Comparison of ENCODE assay signal across 26 mouse cellular contexts in the genomic region with DNA sequence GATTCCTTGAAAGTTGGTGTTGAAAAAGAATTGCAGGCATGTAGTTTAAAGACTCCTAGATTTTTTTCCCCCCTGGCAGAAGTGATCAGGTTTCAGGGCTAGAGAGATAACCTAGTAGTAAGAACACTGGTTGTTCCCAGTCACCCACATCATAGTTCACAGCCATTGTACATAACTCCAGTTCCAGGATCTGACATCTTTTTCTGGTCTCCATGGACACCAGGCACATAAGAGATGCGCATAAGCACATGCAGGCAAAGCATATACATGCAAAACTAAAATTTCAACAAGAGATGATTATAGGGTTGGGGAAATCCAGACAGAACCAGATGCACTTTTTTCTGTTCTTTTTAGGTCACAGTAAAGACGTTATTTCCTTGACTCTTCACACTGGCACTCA. TPM values are rescaled to one million over a fixed set of nuclear protein-coding genes. Genes with fewer than 3 reads are reported as not detected.
DNase-seq lines count a peak whose midpoint lies in the region; ATAC-seq and TF ChIP-seq lines count a peak whose summit lies in the region.
"Had no signal": no experiment of that assay in that cellular context is flagged by ENCODE, and none has a peak within 500 bp of the region (broad histone marks: within the 10 kb centered on the region; RNA-seq: fewer than 3 reads in every experiment).

No protein-coding gene starts in this region.

- ATAC-seq in frontal cortex, adult (ENCODE audit: low TSS enrichment), result peak; percentile 82
- ATAC-seq: forebrain, embryonic 14.5 days; hindbrain, embryonic 16.5 days; intestine, embryonic 15.5 days had no signal

- H3K9me3 ChIP-seq in heart, embryonic 10.5 days, result no peaks in the 10 kb centered on the region
- no peaks in the 10 kb centered on the region for H3K9me3 ChIP-seq in CH12.LX (replicated peaks; ENCODE audit: low read length)
- H3K9me3 ChIP-seq: forebrain, embryonic 10.5 days; heart, embryonic 15.5 days; hindbrain, embryonic 10.5 days; hindbrain, embryonic 13.5 days; intestine, embryonic 15.5 days had no signal

- TF ChIP-seq CTCF in layer of hippocampus, adult 2 months (conservative IDR thresholded peaks at IDR 0.05), result no peak
- no peak for TF ChIP-seq CTCF in CH12.LX (conservative IDR thresholded peaks at IDR 0.05 in 1 of 2, IDR thresholded peaks at IDR 0.05 in 1 of 2; ENCODE audit: low read depth in 2 of 2, low read length in 2 of 2)

- H3K4me2 ChIP-seq in CH12.LX (ENCODE audit: insufficient read depth, low read depth, poor library complexity, severe bottlenecking), result no peak overlapping the region
- H3K4me2 ChIP-seq: hindbrain, embryonic 13.5 days; intestine, embryonic 15.5 days had no signal

- no peak for TF ChIP-seq RAD21 in CH12.LX (IDR thresholded peaks at IDR 0.05; ENCODE audit: low read depth, low read length)

- H3K4me1 ChIP-seq in heart, embryonic 10.5 days, result peaks cover 22% of the 10 kb centered on the region
- H3K4me1 ChIP-seq in CH12.LX (ENCODE audit: control insufficient read depth in 1 of 2, insufficient read depth in 2 of 2), result peaks cover 3 to 33% of the 10 kb centered on the region in 2 experiments
- H3K4me1 ChIP-seq: forebrain, embryonic 10.5 days; intestine, embryonic 15.5 days had no signal

- 0 out of 2 replicates have a peak overlapping the region, but pooled peaks have one; percentile 22 for H3K27ac ChIP-seq in heart, embryonic 10.5 days
- H3K27ac ChIP-seq in layer of hippocampus, adult 2 months, result peak overlapping the region; percentile 43; the same call in 1 of the 2 replicates
- H3K27ac ChIP-seq in CH12.LX (ENCODE audit: insufficient read depth, low read depth), result no peak overlapping the region
- H3K27ac ChIP-seq: forebrain, embryonic 10.5 days; hindbrain, embryonic 10.5 days; hindbrain, embryonic 13.5 days; intestine, embryonic 15.5 days had no signal

- no peak overlapping the region for H3K4me3 ChIP-seq in heart, embryonic 10.5 days
- H3K4me3 ChIP-seq in layer of hippocampus, adult 2 months, result no peak overlapping the region
- no peak overlapping the region for H3K4me3 ChIP-seq in CH12.LX (replicated peaks in 1 of 3; ENCODE audit: low read depth in 2 of 3, low read length in 2 of 3, poor library complexity in 1 of 3)
- H3K4me3 ChIP-seq: forebrain, embryonic 10.5 days; heart, embryonic 15.5 days; hindbrain, embryonic 10.5 days; hindbrain, embryonic 13.5 days; intestine, embryonic 15.5 days had no signal

- no peak for DNase-seq in frontal cortex, adult 2 months (ENCODE audit: extremely low spot score in 1 of 2, low spot score in 1 of 2)
- DNase-seq in heart, embryonic 10.5 days (ENCODE audit: low spot score), result no peak
- no peak for DNase-seq in heart, postnatal 36 days
- no peak for DNase-seq in layer of hippocampus, adult 2 months (ENCODE audit: low spot score in 2 of 2)
- DNase-seq in layer of hippocampus, adult 9-11 months, result no peak
- DNase-seq in CH12.LX (ENCODE audit: extremely low read depth), result peak; percentile 22
- DNase-seq in ovary, postnatal 14 days (ENCODE audit: low spot score), result no peak
- DNase-seq: adrenal gland, adult 2 months; adrenal gland, postnatal 25 days; B cell, adult 2 months; cerebellum, adult 18-20 months; cerebellum, adult 9-10 months; cerebellum, postnatal 14 days; gastrocnemius, postnatal 10 days; gastrocnemius, postnatal 36 days; heart, postnatal 14 days; kidney, adult 11 months; kidney, adult 8-10 months had no signal

- no peaks in the 10 kb centered on the region for H3K79me2 ChIP-seq in CH12.LX (replicated peaks; ENCODE audit: control insufficient read depth, extremely low read depth, insufficient read depth, poor library complexity, severe bottlenecking)

- H3K36me3 ChIP-seq in heart, embryonic 10.5 days, result peaks cover 48% of the 10 kb centered on the region
- H3K36me3 ChIP-seq in CH12.LX (replicated peaks in 1 of 2; ENCODE audit: control insufficient read depth in 1 of 2, insufficient read depth in 1 of 2, low read length in 1 of 2), result peaks cover 19 to 36% of the 10 kb centered on the region in 2 experiments

- H3K9ac ChIP-seq in CH12.LX (ENCODE audit: insufficient read depth, low read depth), result no peak overlapping the region
- H3K9ac ChIP-seq: heart, embryonic 15.5 days; hindbrain, embryonic 13.5 days; intestine, embryonic 15.5 days had no signal

- intact Hi-C loops in heart, postnatal 36 days (cut with DNase I), result no loop called here

- no peak for TF ChIP-seq POLR2A in CH12.LX (IDR thresholded peaks at IDR 0.05; ENCODE audit: low read depth, low read length)

- 82% methylated on average over 2 of the region's 2 CpGs for WGBS in heart, embryonic 10.5 days

- H3K27me3 ChIP-seq in heart, embryonic 10.5 days (ENCODE audit: insufficient read depth, poor library complexity, severe bottlenecking), result no peaks in the 10 kb centered on the region
- H3K27me3 ChIP-seq in CH12.LX (replicated peaks), result no peaks in the 10 kb centered on the region
- H3K27me3 ChIP-seq: heart, embryonic 15.5 days; hindbrain, embryonic 13.5 days; intestine, embryonic 15.5 days had no signal

- no peak for TF ChIP-seq EP300 in CH12.LX (IDR thresholded peaks at IDR 0.05; ENCODE audit: low read length)

- dilution Hi-C loops in CH12.LX (cut with MboI; ENCODE audit: extremely low pct_ligation_motif_present, extremely low pct_unique_long_range_greater_than_20kb, low sequenced_read_pairs), result no loop called here

- in situ Hi-C loops in CH12.LX (cut with MboI; ENCODE audit: low pct_ligation_motif_present, low pct_unique_long_range_greater_than_20kb, low sequenced_read_pairs), result no loop called here

TF ChIP-seq in CH12.LX, 34 proteins besides CTCF, POLR2A, EP300 and RAD21:
- TF ChIP-seq ETS1 (conservative IDR thresholded peaks at IDR 0.05; ENCODE audit: low read depth, low read length), result no peak
- TF ChIP-seq CHD1 (IDR thresholded peaks at IDR 0.05; ENCODE audit: low read depth, low read length), result no peak
- TF ChIP-seq BHLHE40 (IDR thresholded peaks at IDR 0.05; ENCODE audit: low read depth, low read length), result peak; percentile 36

RNA-seq across cellular contexts. Expression of gene Trp53bp2, which starts 46.1 kb away (rescaled TPM):
- 21.1 and 22.2 TPM in 2 replicates for polyA plus RNA-seq in frontal cortex, adult 2 months (2012; rRNA removed)
- 17.3 and 23.4 TPM in 2 replicates for polyA plus RNA-seq in heart, embryonic 10.5 days (2016; fragmentation: Nextera tagmentation; extraction: Ambion mirVana)
- total RNA-seq in heart, postnatal 36 days (2021), result 10 to 100 TPM; 11.0 to 12.8 TPM
- total RNA-seq in layer of hippocampus, adult 2 months (2021), result 10 to 100 TPM; 31.1 to 32.4 TPM
- total RNA-seq in CH12.LX (2012; rRNA removed), result 2.6 and 2.9 TPM in 2 replicates
- 1.4 and 1.8 TPM in 2 replicates for total RNA-seq in CH12.LX (2014; rRNA removed)
- polyA plus RNA-seq in CH12.LX (2012; ENCODE audit: insufficient read length, low read depth), result 4.7 and 4.8 TPM in 2 replicates
